Mouse (Mus musculus): Measurements from ENCODE around the gene Nckap5l. TPM values are rescaled to one million over a fixed set of nuclear protein-coding genes. Genes with fewer than 3 reads are reported as not detected.
"Not testable (repeated sequence)": the region's sequence is repeated elsewhere in the genome, so short reads cannot be mapped to it uniquely, and the experiment has no call there.

Nckap5l gene
- total RNA-seq, 2 experiments from 2014 or later = 18.4 to 26.0 TPM

GRCm38 (mm10) chr15:99400602-99401001, 56.9 kb downstream of the Nckap5l start:
- no peak for DNase-seq (ENCODE audit: extremely low spot score in 1 of 2, low spot score in 1 of 2)

GRCm38 (mm10) chr15:99399503-99400245, 57.9 kb downstream of the Nckap5l start:
- DNase-seq (ENCODE audit: extremely low spot score in 1 of 2, low spot score in 1 of 2) = no peak

DNA sequence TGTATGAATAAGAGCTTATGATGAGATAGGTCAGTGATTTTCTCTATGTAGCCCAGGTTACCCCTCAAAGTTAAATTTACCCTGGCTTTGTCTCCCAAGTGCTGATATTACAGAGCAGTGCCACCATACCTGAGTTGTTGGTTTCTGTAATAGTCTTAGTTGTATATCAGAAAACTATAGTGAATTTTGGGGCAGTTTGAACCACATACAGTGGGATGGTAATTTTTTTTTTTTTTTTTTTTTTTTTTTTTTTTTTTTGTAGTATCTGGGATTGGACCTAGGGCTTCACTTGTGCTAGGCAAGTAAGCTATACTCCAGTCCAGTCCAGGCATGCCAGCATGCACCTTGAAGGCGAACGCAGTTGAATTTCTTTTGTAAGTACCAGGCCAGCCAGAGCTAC, 59.9 kb downstream of the Nckap5l start:
- no peak for DNase-seq (ENCODE audit: extremely low spot score in 1 of 2, low spot score in 1 of 2)

- no peak for DNase-seq (ENCODE audit: extremely low spot score in 1 of 2, low spot score in 1 of 2)
Observed at GRCm38 (mm10) chr15:99396875-99397274, 60.7 kb downstream of the Nckap5l start.

DNA sequence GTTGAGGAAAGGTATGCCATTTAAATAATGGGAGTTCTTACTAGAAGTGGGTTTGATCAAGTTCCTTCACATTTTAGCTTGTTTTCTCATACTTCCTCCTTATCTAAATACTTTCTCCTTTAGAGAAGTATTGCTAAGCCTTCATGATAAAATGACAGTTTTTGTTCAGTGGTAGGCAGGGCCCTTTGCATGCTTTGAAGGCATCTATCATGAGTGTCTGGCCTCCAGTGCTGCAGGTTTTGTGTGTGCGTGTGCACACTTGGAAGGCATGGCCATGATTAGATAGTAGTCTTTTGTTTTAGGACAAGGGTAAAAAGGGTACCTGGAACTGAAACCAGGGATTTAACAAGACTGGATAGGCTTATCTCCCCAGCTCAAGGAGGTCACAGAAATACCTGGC, 61.1 kb downstream of the Nckap5l start:
- DNase-seq (ENCODE audit: extremely low spot score in 1 of 2, low spot score in 1 of 2) = no peak

GRCm38 (mm10) chr15:99393386-99394252, 63.9 kb downstream of the Nckap5l start:
- DNase-seq (ENCODE audit: extremely low spot score in 1 of 2, low spot score in 1 of 2) = no peak

DNA sequence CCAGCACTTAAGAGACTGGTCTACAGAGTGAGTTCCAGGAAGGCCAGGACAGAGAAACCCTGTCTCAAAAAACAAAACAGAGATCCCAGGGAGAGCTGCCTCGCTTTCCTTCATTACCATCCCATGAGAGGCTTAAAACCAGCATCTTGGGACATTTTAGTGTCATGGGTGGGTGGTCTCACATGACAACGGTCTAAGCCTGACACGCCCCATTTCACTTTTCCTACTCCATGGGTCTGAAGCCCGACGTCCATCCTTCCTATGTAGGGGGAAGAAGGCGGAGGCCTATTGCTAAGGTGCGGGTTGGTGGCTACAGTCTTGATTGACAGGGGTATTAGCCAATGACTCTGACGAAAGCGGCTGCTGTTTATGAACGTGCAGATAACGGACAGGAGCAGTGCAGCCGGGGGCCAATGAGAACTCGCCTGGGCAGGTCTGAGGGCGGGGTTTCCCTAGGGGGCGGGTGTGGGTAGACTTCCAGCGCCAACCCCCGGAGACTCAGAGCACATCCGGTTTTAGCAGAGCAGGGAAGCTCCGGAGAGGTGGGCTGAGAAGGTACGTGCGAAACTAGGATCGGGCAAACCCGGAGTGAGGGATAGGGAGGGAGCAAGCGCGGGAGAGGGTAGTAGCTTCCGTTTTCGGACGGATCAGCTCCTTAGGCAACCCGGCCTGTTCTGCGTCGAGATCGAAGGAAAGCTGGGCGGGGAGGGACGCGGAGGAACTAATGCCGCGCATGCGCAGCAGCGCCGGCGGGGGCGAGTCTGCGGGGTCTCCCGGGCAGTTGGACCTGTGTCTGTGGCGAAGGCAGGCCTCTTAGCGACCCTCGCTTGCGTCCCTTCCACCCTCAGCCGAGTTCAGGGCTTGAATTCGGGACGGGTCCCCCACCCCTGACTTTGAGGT, 64.8 kb downstream of the Nckap5l start, which contains the start of gene Tmbim6:
Gene Tmbim6 (plus strand): TSS at position 397 of the 900 bp plus-strand sequence.
- peak; percentile 89 to 93 for DNase-seq (ENCODE audit: extremely low spot score in 1 of 2, low spot score in 1 of 2)

DNA sequence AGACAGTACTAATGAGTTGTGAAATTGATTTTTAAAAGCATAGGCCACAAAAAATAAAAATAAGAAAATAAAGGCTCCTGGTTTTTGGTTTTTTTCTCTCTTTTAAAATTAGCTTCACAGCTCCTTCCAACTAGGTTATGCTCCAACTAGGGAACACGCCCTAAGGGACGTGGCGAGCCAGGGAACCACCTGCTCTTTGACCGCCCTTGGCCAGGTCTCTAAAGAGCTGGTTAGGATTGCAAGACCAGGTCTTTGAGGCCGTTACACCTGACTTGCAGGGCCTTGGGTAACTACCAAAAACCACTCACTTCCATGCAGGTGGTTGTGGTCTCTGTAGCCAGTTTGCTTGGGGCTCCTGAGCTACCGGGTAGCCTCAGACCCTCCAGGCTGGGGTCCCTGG, 65.6 kb downstream of the Nckap5l start:
- no peak for DNase-seq (ENCODE audit: extremely low spot score in 1 of 2, low spot score in 1 of 2)

DNA sequence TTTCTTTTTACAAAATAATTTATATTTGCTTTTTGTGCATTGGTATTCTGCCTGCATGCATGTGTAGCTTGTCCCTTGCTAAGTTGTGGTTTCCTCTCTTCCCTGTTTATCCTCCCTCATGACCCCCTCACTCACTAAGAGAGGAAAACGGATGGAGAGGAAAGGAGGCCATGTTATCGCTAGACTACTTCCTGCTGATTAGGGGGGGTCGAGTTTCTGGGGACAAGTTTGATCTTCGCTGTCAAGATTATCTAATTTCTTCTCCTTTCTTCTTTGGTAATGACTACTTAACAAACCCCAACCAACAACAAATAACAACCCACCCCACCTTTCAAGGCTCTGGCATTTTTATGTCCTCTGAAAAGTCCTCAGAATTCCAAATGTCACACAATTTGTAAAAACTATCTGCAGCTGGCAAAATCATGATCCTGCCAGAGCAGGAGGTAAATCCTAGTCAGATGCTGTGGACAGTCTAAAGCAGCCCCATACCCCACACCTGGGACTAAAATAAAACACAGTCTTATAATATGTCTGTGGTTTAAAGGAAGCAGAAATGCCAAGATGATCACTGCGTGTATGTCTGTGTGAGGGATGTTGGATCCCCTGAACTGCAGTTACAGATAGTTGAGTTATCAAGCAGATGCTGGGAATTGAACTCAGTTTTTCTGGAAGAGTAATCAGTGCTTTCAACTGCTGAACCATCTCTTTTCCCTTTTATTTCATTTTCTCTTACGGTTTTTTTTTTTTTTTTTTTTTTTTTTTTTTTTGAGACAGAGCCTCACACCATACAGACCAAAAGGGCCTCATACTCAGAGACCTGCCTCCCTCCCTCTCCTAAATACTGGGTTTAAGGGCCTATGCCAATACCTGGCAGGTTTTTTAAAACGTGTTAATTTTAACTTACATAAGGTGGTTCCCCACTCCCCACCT, 66.8 kb downstream of the Nckap5l start:
- no peak for DNase-seq (ENCODE audit: extremely low spot score in 1 of 2, low spot score in 1 of 2)

- DNase-seq (ENCODE audit: extremely low spot score in 1 of 2, low spot score in 1 of 2) = no peak
Observed at GRCm38 (mm10) chr15:99387976-99388375, 69.6 kb downstream of the Nckap5l start.

DNA sequence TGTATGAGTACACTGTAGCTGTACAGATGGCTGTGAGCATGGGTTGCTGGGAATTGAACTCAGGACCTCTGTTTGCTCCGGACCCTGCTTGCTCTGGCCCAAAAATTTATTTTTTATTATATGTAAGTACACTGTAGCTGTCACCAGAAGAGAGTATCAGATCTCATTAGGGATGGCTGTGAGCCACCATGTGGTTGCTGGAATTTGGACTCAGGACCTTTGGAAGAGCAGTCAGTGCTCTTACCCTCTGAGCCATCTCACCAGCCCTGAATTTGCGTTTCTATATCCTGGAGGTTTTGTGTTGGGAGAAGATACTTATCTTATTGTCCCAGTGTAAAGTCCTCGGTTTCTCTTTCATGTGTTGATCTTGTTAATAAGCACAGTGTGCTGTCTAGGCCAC, 70.8 kb downstream of the Nckap5l start:
- no peak for DNase-seq (ENCODE audit: extremely low spot score in 1 of 2, low spot score in 1 of 2)

- DNase-seq (ENCODE audit: extremely low spot score in 1 of 2, low spot score in 1 of 2) = not testable (repeated sequence)
Observed at GRCm38 (mm10) chr15:99386110-99386509, 71.4 kb downstream of the Nckap5l start.

DNA sequence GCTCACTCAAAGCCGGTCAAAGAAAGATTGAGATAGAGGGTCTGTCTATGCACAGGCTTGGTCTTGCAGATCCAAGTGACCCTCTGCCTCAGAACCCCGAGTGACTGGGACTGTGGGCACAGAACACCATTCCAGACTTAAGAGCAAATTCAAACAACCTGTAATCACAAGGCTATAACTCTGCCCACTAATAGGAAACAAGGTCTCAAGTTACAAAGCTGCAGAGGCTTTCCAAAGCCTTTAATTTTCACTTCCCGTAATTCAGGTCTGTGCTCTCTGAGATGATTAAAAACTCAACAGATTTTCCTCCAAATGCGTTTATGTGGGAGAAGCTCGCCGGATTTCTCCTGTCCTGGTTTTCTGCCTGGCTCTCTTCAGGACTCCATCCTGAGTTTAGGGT, 73.5 kb downstream of the Nckap5l start:
- no peak for DNase-seq (ENCODE audit: extremely low spot score in 1 of 2, low spot score in 1 of 2)

DNA sequence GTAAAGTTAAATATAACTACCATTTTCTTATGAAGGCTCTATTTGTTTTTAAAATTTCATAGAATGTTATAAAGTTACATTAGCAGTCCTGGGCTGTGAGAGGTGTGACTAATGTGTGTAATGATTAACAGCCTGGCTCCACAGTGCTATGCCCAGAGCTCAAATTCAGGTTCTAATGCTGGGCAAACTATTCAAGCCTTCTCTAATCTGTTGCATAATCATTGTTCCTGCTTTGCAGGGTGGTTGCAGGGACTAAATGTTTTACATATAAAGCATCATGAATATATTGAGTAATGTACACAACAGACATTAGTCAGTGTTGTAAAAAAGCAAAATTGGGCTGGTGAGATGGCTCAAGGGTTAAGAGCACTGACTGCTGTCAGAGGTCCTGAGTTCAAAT, 74.7 kb downstream of the Nckap5l start:
- DNase-seq (ENCODE audit: extremely low spot score in 1 of 2, low spot score in 1 of 2) = no peak

- no peak for DNase-seq (ENCODE audit: extremely low spot score in 1 of 2, low spot score in 1 of 2)
Observed at GRCm38 (mm10) chr15:99376240-99376639, 81.3 kb downstream of the Nckap5l start.

DNA sequence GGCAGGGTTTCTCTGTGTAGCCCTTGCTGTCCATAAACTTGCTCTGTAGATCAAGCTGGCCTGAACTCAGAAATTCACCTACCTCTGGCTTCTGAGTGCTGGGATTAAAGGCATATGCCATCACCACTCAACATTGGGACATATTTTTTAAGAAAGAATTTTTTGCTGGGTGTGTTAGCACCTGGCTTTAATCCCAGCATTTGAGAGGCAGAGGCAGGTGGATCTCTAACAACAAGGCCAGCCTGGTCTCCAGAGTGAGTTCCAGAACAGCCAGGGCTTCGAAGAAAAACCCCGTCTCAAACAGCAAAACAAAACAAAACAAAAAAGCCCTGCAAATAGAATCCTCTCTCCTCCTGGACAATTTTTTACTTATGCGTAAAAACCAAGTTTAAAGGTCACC, 82.0 kb downstream of the Nckap5l start:
- no peak for DNase-seq (ENCODE audit: extremely low spot score in 1 of 2, low spot score in 1 of 2)

GRCm38 (mm10) chr15:99375036-99375435, 82.5 kb downstream of the Nckap5l start:
- DNase-seq (ENCODE audit: extremely low spot score in 1 of 2, low spot score in 1 of 2) = no peak

DNA sequence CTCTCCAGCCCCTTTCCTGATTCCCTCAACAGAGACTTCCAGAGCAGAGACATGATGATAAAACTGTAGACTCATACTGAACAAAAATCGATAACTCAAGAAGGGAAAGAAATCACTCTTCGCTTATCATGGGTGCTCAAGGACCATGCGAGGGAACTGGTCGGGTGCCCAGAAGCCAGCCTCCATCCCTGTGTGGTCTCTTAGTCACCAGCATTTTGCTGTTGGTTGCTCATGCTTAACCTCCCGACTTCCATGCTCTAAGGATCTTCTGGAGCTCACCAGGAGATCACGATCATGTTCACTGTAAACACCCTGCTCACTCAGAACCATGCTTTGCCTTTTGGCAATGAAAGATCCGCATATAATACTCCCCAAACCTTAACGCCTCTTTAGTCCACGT, 84.8 kb downstream of the Nckap5l start:
- DNase-seq (ENCODE audit: extremely low spot score in 1 of 2, low spot score in 1 of 2) = no peak

Measured in layer of hippocampus, postnatal 25 days (tissue).